Mouse (Mus musculus): Measurements from ENCODE around the gene Ptf1a.

GRCm38 (mm10) chr2:19405409-19405808, 40.1 kb upstream of the Ptf1a start:
- TF ChIP-seq CTCF (IDR thresholded peaks at IDR 0.05; ENCODE audit: low read depth, low read length) (no peak), POLR2A (IDR thresholded peaks at IDR 0.05; ENCODE audit: borderline replicate concordance, low read depth, low read length) (no peak)
